Mouse (Mus musculus) heart, postnatal 14 days (tissue): ENCODE results near the gene Ppp1r13l. TPM values are rescaled to one million over a fixed set of nuclear protein-coding genes. Genes with fewer than 3 reads are reported as not detected.

ENCODE experiments used
- DNase-seq, 2 experiments: peaks; one replicate each; pipeline ENCODE4 v3.0.0; 2021 to 2022
- intact Hi-C: fragments of 180-260 bp; cut with DNase I; formaldehyde crosslinking; loops from one replicate; pipeline ENCODE4 v1.15.1; 2025
- total RNA-seq, 2 experiments: library from RNA; stranded (reverse); gene quantifications; 2 replicates each; pipeline ENCODE4 v1.2.3; 2021

The Ppp1r13l gene
- total RNA-seq, 2 experiments from 2014 or later: 25.0 to 28.4 TPM

DNA sequence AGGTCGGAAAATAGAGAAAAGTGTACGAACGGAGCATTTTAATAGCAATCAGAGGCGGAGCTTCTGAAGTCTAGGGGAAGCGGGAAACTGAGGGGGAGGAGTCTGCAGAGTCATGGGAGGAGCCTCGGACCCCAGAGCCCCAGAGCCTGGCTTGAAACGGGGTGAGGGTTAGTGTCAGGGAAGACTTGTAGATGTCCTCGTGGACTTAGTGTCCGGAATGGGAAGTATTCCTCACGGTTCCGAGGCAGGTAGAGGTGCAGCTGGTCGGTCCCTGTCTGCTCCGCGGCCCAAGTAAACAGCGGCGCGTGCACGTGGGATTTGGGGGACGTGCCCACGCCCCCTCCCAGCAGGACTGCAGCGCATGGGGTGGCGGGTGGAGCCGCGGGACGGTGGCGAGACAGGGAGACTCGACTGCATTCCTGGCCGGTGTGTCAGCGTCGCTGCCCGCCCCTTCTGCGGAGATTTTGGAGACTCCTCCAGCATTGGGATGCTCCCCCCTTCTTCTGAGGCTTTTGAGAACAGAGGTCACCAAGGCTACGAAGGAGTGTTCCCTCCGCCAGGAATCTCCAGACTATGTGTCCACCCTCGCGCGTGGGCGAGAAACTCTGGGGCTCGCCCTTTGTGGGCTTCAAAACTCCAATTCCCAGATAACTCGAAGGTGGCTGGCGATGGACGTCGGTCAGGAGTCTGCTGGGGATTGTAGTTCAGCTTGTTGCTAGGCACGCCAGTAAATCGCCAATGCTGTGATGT lies 518 bp downstream of the Ppp1r13l start:
- peak; percentile 68 to 75 for DNase-seq
- intact Hi-C loops: loop anchor here (5.0 kb wide), 1 partner anchor 63 kb away; no protein-coding TSS in a partner anchor

DNA sequence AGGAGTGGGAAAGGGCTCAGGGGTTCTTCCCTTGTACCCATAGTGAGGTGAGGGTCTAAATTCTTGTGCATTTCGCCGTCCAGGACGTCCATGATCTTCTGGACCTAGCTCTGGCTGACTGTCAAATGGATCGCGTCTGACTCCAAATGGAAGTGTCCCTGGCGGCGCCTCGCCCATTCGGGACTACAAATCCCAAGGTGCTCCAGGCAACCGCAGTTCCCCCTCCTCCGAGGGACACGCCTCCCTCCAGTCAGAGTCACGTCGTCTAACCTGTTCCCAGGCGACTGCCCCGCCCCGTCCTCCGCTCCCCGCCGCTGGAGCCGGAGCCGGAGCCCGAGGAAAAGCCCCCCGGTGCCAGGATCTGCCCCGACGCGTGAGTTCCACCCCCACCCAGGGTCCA lies 1.4 kb downstream of the Ppp1r13l start:
- peak; percentile 89 to 91 for DNase-seq
- intact Hi-C loops: loop anchor here (5.0 kb wide), 1 partner anchor 64 kb away; no protein-coding TSS in a partner anchor

DNA sequence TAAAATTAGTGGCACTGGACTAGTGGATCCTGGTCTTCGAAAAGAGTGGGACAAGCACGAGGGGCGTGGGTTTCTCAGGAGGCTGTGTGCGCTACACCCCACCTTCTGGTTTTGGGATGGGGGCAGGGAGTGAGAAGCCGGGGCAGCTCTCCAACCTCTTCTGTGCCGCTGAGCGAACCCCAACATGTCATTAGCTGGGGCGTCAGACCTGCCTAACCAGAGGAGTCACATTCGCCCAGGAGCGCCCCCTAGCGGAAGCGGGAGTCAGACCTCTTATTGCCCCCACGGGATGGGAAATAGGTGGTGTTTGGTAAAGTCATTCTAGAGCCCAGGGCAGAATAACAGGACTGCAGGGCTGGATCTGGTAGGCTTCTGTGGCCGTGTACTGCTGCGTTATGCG lies 2.2 kb downstream of the Ppp1r13l start:
- intact Hi-C loops: loop anchor here (5.0 kb wide), 1 partner anchor 64 kb away; no protein-coding TSS in a partner anchor
- DNase-seq: peak; percentile 87 to 88

DNA sequence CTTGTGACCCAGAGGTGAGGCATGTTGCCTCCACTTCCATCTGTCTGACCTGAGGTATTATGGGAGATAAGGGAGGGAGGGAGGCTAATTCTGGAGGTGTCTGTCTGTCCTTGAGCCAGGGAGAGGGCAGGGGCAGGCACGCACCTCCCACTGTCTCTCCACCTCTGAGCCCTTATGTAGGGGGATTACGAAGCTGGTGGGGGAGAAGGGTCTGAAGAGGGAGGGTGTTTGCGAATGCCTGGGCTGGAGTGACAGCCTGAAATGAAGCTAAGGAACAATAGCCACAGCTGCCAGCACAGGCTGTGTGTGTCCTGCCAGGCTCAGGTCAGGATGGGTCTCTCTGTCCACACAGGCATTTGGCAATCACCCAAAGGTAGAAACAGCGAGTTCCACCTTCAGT lies 2.7 kb downstream of the Ppp1r13l start:
- peak; percentile 25 to 27 for DNase-seq
- intact Hi-C loops: loop anchor here (5.0 kb wide), 1 partner anchor 65 kb away; no protein-coding TSS in a partner anchor

DNA sequence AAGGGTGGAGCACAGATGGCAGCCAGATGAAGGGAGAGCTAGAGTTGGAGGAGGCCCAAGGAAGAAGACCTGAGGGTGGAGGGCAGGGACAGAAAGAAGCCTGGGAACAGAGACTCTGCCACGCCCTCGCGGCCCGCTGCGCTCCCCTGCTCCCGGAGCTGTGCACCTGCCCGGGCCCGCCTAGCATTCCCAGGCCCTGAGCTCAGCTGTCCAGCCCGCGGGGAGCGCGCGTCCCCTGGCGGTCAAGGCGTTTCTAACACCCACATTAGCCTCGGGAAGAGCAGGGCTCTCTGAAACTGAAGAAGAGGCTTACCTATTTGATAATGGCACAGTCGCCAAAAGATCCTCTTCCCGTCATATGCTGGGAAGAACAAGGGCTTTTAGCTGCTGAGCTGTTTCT lies 4.3 kb downstream of the Ppp1r13l start:
- DNase-seq: peak; percentile 85 to 86
- intact Hi-C loops: loop anchor here (5.0 kb wide), 1 partner anchor 67 kb away; no protein-coding TSS in a partner anchor

DNA sequence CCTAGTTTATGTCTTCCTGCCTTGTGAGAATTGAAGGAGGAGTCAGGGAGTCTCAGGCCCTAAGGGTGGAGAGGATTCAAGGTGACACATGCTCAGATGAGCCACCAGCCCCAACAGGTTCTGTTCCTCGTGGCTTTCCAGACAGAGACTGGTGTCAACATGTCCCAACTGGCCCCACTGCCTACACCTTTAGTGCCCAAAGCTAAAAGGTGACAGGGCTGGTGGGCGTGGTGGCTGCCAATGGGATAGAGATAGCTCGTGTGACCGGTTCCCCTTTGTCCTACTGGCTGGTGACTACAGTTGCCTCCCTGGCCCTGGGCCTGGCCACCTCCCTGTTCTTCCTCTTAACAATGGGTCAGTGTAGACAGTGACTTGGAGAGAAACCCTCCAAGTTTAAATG lies 5.8 kb downstream of the Ppp1r13l start:
- intact Hi-C loops: no loop called here
- DNase-seq: no peak

DNA sequence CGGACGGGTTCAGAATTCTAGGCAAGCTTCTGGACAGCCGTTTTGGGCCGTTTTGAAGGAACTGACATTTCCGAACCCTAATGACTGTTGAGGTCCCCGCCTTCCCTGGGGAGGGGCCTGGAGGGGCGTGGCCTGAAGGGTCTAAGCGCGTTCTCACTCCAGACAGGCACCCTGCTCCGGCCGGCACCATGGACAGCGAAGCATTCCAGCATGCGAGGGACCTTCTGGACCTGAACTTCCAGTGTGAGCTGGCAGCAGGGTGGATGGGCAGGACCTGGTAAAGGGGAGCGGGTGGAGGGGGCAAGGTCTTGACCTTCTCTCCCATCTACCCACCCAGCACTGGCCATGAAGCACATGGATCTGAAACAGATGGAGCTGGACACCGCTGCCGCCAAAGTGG lies 8.8 kb downstream of the Ppp1r13l start:
- intact Hi-C loops: no loop called here
- peak; percentile 47 to 63 for DNase-seq

DNA sequence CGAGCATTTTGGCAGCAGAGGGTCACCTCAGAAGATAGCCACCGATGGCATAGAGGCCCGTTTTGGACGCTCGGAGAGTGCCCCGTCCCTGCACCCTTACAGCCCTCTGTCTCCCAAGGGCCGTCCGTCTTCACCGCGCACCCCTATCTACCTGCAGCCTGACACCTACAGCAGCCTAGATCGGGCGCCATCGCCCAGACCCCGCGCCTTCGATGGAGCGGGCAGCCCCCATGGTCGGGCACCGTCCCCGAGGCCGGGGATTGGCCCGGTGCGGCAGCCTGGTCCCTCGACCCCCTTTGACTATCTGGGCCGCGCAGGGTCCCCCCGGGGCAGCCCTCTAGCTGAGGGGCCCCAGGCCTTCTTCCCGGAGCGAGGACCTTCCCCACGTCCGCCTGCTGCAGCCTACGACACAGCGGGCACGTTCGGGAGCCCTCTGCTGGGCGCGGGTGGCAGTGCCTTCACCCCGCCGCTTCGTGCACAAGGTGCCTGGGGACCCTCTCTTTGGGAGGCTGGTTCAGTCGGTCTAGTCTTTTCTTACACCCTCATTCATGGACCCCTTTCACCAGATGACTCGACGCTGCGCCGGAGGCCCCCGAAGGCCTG lies 10.4 kb downstream of the Ppp1r13l start:
- DNase-seq: peak; percentile 69 to 76
- intact Hi-C loops: no loop called here

DNA sequence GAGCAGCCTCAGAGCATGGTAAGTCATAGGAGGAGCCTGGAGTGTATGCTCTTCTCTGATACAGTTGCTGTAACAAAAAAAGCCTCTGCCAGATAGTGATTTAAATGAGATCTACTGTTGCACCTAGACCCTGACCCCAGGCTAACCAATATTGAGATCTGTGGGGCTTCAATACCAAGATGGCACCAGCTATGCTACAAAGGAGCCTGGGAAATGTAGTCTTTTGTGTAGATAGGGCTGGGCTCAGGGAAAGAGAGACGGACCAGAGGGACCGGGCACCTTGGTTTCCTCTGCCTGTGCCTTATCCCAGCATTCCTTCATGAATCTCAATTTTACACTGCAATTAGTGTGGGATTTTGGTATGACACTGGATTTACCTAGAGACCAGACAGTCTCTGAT lies 13.8 kb downstream of the Ppp1r13l start:
- intact Hi-C loops: no loop called here
- no peak for DNase-seq

DNA sequence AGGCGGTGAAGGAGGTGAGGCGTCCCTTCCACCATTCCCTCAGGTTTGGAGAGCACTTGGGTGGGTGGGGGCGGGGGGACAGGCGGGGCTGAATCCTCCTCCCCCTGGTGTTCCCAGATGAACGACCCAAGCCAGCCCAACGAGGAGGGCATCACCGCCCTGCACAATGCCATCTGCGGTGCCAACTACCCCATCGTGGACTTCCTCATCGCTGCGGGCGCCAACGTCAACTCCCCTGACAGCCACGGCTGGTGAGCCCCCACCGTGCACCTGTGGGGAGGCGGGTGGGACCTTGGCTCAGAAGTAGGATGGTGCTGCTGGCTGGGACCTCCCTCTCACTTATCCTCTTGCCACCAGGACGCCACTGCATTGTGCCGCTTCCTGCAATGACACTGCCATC lies 15.8 kb downstream of the Ppp1r13l start:
- no peak for DNase-seq
- intact Hi-C loops: no loop called here

DNA sequence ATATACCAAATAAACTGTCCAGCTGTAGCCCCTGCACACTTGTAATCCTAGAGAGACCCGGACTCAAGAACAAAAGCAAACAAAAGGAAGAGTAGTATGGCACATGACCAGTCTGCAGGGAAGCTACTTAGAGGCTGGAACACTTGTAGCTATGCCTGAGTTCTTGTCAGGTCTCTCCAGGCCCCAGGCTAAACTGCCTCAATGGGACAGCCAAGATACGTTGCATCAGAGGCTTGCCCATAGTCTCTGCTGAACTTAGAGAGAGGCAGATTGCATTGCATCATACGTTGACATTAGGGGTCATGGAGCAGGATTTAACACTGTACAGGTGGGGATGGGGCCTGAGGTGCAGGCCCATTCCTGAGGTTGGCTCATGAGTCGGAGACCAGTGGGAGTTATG lies 16.5 kb downstream of the Ppp1r13l start:
- DNase-seq: no peak
- intact Hi-C loops: no loop called here

DNA sequence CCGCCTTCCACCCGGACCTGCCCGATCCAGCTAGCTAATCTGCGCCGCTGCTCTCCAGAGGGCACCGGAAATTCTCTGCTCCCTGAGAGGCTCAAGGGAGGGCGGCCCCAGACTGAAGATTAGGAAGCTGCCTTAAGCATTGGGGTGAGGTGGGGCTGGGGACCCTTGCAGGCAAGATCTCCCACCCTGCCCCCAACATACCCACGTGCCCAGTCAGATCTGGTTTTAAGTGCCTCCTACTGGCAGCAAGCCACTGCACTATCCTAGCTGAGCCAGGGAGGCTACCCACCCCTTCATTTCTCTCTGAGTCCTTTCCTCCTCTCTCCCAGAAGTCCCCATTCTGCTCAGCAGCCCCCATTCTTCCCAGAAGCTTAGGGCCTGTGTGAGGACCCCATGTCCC lies 18.5 kb downstream of the Ppp1r13l start:
- intact Hi-C loops: no loop called here
- DNase-seq: no peak

DNA sequence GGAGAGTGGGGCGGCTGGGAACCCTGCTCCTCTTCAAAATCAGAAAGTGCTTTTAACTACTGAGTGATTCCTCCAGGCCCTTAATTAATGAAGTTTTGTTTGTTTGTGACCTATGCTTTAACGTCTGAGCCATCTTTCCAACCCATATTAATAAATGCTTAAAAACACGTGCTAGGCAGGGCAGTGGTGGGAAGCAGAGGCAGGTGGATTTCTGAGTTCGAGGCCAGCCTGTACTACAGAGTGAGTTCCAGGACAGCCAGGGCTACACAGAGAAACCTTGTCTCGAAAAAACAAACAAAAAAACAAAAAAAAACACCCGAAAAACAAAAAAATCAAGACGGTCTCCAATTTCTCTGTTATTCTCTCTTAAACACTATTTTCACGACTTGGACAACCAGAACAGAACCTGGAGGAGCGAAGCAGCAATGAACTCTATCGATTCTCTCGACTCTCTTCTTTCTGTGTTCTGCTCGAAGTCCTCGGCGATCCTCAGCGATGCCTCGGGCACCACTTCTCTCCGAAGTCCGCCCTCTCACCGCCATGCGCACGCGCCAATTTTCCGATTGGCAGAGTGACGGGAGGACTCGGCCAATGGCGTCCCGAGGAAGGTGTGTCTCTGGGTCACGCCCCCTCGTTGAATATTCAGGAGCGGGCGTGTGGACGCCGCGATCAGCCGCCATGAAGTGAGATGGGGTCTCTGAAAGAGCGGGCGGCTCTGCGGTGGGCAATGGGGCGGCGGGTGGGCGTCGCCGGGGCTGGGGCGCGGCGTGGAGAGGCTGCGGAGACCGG lies 22.0 kb downstream of the Ppp1r13l start, which contains the start of gene Ercc2:
Gene Ercc2, plus strand, starts transcription at position 634 of the 789 bp plus-strand sequence.
- DNase-seq: peak; percentile 99
- intact Hi-C loops: no loop called here

DNA sequence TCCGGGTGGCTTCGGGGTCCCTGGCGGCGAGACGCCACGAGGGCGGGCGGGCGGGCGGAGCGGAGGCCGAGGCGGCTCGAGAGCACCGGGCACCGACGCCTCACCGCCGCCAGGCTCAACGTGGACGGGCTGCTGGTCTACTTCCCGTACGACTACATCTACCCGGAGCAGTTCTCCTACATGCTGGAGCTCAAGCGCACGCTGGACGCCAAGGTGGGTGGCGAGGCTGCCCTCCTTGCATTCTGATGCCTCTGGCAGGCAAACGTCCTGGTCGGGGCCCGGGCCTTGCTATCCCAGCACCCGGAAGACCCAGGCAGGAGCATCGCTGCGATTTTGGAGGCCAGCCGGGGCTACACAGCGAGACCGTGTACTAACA lies 22.6 kb downstream of the Ppp1r13l start:
- intact Hi-C loops: no loop called here
- peak in 1 of 2 experiments; percentile 42 for DNase-seq

DNA sequence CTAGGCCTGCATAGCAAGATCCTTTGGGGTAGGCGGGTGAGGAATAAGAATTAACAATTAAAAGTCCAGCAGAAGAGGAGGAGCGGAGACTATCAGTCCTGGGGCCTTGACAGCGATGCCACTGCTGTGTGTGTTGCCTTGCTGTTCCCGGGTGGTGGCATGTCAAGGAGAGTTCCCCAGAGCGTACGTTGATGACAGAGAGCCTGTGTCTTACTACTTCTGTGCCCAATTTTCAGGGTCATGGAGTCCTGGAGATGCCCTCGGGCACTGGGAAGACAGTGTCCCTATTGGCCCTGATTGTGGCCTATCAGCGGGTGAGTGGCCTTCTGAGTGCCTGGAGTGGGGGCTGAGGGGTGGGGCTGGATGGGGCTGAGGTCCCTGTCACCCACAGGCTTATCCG lies 24.2 kb downstream of the Ppp1r13l start:
- intact Hi-C loops: no loop called here

DNA sequence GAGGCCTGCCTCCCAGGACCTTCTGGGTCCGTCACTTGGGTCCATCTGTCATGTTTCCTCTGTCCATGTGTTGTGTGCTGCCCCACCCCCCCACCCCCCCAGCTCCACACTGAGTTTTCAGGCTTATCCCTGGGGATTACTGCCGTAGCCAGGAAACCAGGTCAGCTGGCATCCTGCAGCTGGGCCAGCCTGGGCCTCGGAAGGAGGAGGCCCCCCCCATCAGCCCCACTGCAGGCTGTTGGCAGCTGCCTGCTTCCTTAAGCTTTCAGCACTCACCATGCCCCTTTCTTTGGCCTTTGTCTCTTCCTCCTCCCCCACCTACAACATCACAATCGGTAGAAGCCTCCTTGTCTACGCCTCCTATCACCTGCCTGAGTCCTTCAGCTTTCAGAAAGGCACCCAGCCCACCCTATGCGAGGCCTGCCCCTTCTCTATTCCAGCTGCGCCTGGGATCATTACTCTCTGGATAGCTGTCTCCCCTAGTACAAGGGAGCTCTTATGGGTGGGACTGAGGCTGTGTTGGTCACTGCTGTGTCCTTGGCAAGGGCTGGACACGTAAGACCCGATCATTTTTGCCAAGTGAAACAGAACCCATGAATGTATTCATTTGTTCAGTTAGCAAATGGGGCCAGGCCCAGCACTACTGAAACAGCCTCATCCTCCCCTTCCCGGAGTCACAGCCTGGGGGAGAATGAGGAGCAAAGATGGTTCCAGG lies 29.3 kb downstream of the Ppp1r13l start:
- intact Hi-C loops: no loop called here
- no peak for DNase-seq

More for the DNA sequence above, 24.2 kb downstream of the Ppp1r13l start:
- DNase-seq: no peak

DNA sequence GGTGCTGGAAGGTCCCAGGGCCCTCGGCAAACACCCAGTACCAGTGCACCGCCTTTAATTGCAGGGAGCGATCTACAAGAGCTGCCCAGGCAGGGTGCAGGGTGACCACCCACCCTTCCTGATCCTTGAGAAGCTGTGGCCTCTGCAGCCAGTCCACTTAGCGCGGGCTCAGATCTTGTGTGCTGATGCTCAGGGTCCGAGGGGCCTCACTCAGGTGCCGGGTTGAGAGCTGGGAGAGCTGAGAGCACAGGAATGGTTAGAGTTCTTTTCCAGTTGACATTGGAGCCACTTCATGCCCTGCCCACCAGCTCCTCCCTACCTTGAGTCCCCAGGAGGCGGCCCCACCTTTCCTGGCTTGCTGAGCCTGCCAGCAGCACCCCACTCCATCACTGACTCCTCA lies 34.9 kb downstream of the Ppp1r13l start:
- no peak for DNase-seq
- intact Hi-C loops: no loop called here

DNA sequence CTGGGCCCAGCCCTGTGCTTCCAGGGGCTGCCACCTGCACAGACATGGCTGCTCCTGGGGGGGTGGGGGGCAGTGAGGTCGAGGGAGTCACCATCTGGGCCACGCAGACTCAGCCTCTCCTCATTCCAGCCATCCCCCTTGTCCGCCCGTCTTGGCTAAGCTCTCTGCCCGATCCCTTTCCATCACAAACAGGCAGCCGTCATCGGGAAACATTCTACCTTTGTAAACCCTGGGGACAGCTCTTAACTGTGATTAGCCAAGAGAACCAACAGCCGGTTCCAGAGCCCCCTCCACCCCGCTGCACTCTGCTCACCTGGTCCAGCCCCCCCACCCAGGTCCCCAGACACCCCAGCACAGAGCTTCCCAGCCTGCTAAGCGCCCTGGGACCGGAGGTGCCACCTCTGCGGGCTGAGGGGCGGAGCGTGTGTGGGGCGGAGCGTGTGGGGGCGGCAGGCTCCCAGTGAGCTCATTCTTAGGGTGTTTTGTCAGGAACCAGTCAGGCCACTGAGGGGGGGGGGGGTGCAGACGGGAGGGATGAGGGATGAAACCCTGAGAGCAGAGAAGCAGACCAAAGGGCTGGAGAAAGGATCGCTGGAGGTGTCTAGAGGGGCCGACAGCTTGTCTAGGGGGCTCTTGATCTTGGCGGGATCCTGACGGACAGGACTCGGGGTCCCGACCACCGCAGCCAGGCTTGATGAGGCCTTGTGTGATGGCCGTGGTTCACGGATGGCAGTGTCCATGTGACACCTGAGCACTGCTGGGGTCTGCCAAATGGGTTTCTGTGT lies 40.1 kb downstream of the Ppp1r13l start:
- intact Hi-C loops: loop anchor here (10.0 kb wide), 1 partner anchor 305 kb away; no protein-coding TSS in a partner anchor
- peak; percentile 39 to 48 for DNase-seq

DNA sequence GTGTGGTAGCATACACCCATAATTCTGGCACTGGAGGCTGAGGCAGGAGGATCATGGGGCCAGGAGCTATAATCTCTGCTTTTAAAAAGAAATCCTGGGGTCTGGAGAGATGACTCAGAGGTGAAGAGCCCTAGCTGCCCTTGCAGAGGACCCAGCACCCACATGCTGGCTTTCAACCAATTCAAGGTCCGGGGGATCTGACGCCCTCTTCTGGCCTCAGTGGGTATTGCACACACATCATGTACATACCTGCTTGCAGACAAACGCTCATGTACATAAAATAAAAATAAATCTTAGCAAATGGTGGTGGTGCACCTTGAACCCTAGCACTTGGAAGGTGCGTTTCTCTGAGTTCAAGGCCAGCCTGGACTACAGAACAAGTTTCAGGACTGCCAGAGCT lies 41.4 kb downstream of the Ppp1r13l start:
- no peak for DNase-seq
- intact Hi-C loops: loop anchor here (10.0 kb wide), 1 partner anchor 304 kb away; no protein-coding TSS in a partner anchor
